Mouse (Mus musculus): ENCODE measurements around the gene Lrrk1. TPM values are rescaled to one million over a fixed set of nuclear protein-coding genes. Genes with fewer than 3 reads are reported as not detected.

Gene Lrrk1
- total and polyA plus RNA-seq, 3 experiments: 5.0 to 16.9 (median 13.6) TPM

DNA sequence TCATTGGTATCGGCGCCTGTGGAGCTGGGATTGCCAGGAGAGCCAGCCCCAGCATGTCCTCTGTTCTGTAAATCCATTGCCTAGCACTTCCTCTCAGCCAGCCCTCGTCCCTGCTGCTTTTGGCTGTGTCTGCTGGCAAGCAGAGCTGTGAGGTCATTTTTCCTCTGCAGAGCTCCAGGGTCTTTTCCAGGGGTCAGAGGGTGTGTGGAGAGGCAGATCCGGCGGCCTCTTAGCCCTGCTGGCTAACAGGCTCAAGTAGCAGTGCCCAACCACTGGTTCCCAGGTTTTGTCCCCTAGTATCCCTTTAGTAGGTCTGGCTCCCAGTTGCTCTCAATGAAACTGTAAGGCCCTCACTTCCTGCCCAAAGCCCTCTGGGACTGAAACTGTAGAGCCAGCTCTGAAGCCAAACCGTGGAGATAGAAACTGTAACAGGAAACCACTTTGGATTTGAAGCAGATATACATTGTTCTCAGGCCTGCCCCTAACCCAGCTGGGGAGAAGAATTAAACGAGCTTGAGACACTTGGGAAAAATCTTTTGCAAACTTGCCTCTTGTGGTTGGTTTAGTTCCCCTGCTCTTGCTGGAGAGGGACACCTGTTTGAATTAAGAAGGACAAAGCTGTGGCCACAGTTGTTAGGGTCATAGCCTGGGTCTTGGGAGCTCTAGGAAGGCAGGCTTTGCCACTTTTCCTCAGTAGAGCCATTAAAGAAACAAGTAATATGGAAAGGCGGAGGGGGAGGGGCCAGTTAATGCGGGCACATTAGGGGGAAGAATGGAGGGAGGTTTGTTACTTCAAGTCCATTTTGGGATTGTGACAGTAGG lies 169.7 kb downstream of the Lrrk1 start:
- Histone ChIP-seq H3K27ac (ENCODE audit: insufficient read depth, low read depth) (no peak overlapping the region), H3K9me3 (replicated peaks; ENCODE audit: low read length) (peaks cover 3% of the 10 kb centered on the region), H3K27me3 (replicated peaks) (no peaks in the 10 kb centered on the region), H3K79me2 (replicated peaks; ENCODE audit: control insufficient read depth, extremely low read depth, insufficient read depth, poor library complexity, severe bottlenecking) (no peaks in the 10 kb centered on the region), H3K4me2 (ENCODE audit: insufficient read depth, low read depth, poor library complexity, severe bottlenecking) (peak overlapping the region; percentile 32), H3K4me1 (ENCODE audit: control insufficient read depth in 1 of 2, insufficient read depth in 2 of 2) (peaks cover 26 to 38% of the 10 kb centered on the region in 2 experiments), H3K36me3 (replicated peaks in 1 of 2; ENCODE audit: control insufficient read depth in 1 of 2, insufficient read depth in 1 of 2, low read length in 1 of 2) (no peaks in the 10 kb centered on the region), H3K9ac (ENCODE audit: insufficient read depth, low read depth) (no peak overlapping the region), H3K4me3 (replicated peaks in 1 of 3; ENCODE audit: low read depth in 2 of 3, low read length in 2 of 3, poor library complexity in 1 of 3) (peak overlapping the region in 1 of 3 experiments; percentile 23)
- dilution Hi-C loops (cut with MboI; ENCODE audit: extremely low pct_ligation_motif_present, extremely low pct_unique_long_range_greater_than_20kb, low sequenced_read_pairs): no loop called here
- peak; percentile 67 for DNase-seq (ENCODE audit: extremely low read depth)
- TF ChIP-seq JUND (conservative IDR thresholded peaks at IDR 0.05; ENCODE audit: low read depth, low read length): no peak
- no peak for TF ChIP-seq ZMIZ1 (IDR thresholded peaks at IDR 0.05; ENCODE audit: low read depth, low read length)
- peak; percentile 39; the same call in 1 of the 2 replicates for TF ChIP-seq IRF4 (IDR thresholded peaks at IDR 0.05; ENCODE audit: low read depth, low read length)
- TF ChIP-seq MYC (IDR thresholded peaks at IDR 0.05; ENCODE audit: low read depth, low read length): no peak
- peak; percentile 32; the same call in 1 of the 2 replicates for TF ChIP-seq TCF12 (IDR thresholded peaks at IDR 0.05; ENCODE audit: low read depth, low read length)
- TF ChIP-seq HCFC1 (IDR thresholded peaks at IDR 0.05; ENCODE audit: low read depth, low read length): no peak
- TF ChIP-seq MXI1 (IDR thresholded peaks at IDR 0.05; ENCODE audit: low read depth, low read length): 0 out of 2 replicates have a peak, but pooled peaks have one; percentile 12
- peak; percentile 74 for TF ChIP-seq ETS1 (conservative IDR thresholded peaks at IDR 0.05; ENCODE audit: low read depth, low read length)
- no peak for TF ChIP-seq POLR2A (IDR thresholded peaks at IDR 0.05; ENCODE audit: low read depth, low read length)
- peak; percentile 31; the same call in 1 of the 2 replicates for TF ChIP-seq MEF2A (IDR thresholded peaks at IDR 0.05; ENCODE audit: borderline replicate concordance, low read depth, low read length)
- in situ Hi-C loops (cut with MboI; ENCODE audit: low pct_ligation_motif_present, low pct_unique_long_range_greater_than_20kb, low sequenced_read_pairs): no loop called here

DNA sequence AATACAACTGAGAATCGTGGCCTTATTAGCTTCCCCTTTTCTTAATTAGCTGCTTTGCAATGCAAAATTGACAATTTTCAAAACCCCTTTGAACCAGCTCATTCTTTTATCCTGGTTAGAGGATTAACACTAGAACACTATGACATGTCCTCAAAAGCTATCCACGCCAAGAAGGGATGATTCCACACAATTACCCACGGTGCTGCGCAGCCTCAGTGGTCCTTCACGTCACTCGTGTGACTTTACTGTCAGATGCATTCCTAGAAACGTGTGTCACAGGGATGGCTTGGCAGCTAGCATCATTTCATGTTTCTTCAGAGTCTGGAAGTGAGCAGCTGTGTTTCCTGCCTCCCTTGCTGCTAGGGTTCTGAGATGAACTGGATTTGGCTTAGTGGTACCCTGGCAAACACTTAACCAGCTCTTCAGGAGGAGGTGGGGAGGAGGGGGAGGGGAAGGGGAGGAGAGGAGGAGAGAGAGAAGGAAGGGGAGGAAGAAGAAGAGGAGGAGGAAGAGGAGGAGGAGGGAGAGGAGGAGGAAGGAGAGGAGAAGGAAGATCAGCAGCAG lies 170.5 kb downstream of the Lrrk1 start:
- H3K9me3 ChIP-seq (replicated peaks; ENCODE audit: low read length): peaks cover 3% of the 10 kb centered on the region
- in situ Hi-C loops (cut with MboI; ENCODE audit: low pct_ligation_motif_present, low pct_unique_long_range_greater_than_20kb, low sequenced_read_pairs) (no loop called here), dilution Hi-C loops (cut with MboI; ENCODE audit: extremely low pct_ligation_motif_present, extremely low pct_unique_long_range_greater_than_20kb, low sequenced_read_pairs) (no loop called here)
- DNase-seq (ENCODE audit: extremely low read depth): no peak
- no peaks in the 10 kb centered on the region for H3K36me3 ChIP-seq (replicated peaks in 1 of 2; ENCODE audit: control insufficient read depth in 1 of 2, insufficient read depth in 1 of 2, low read length in 1 of 2)
- TF ChIP-seq KAT2A (IDR thresholded peaks at IDR 0.05; ENCODE audit: insufficient replicate concordance, low read length) (no peak), ZC3H11A (IDR thresholded peaks at IDR 0.05; ENCODE audit: low read depth, low read length) (no peak), BHLHE40 (IDR thresholded peaks at IDR 0.05; ENCODE audit: low read depth, low read length) (no peak), ELF1 (IDR thresholded peaks at IDR 0.05; ENCODE audit: low read depth, low read length) (no peak), CTCF (conservative IDR thresholded peaks at IDR 0.05 in 1 of 2, IDR thresholded peaks at IDR 0.05 in 1 of 2; ENCODE audit: low read depth in 2 of 2, low read length in 2 of 2) (no peak), TCF12 (IDR thresholded peaks at IDR 0.05; ENCODE audit: low read depth, low read length) (no peak), JUND (conservative IDR thresholded peaks at IDR 0.05; ENCODE audit: low read depth, low read length) (no peak), EP300 (IDR thresholded peaks at IDR 0.05; ENCODE audit: low read length) (no peak), HCFC1 (IDR thresholded peaks at IDR 0.05; ENCODE audit: low read depth, low read length) (no peak), USF2 (conservative IDR thresholded peaks at IDR 0.05; ENCODE audit: low read depth, low read length) (no peak), ZKSCAN1 (IDR thresholded peaks at IDR 0.05; ENCODE audit: borderline replicate concordance, low read depth, low read length) (no peak), CHD2 (IDR thresholded peaks at IDR 0.05; ENCODE audit: low read length) (no peak), MEF2A (IDR thresholded peaks at IDR 0.05; ENCODE audit: borderline replicate concordance, low read depth, low read length) (no peak), POLR2A (IDR thresholded peaks at IDR 0.05; ENCODE audit: low read depth, low read length) (no peak), IRF4 (IDR thresholded peaks at IDR 0.05; ENCODE audit: low read depth, low read length) (no peak), NRF1 (IDR thresholded peaks at IDR 0.05; ENCODE audit: low read depth, low read length) (no peak)
- H3K4me1 ChIP-seq (ENCODE audit: control insufficient read depth in 1 of 2, insufficient read depth in 2 of 2): peaks cover 26 to 38% of the 10 kb centered on the region in 2 experiments
- H3K9ac ChIP-seq (ENCODE audit: insufficient read depth, low read depth): no peak overlapping the region
- H3K79me2 ChIP-seq (replicated peaks; ENCODE audit: control insufficient read depth, extremely low read depth, insufficient read depth, poor library complexity, severe bottlenecking): no peaks in the 10 kb centered on the region
- no peak overlapping the region for H3K4me3 ChIP-seq (replicated peaks in 1 of 3; ENCODE audit: low read depth in 2 of 3, low read length in 2 of 3, poor library complexity in 1 of 3)
- H3K27ac ChIP-seq (ENCODE audit: insufficient read depth, low read depth): no peak overlapping the region
- no peaks in the 10 kb centered on the region for H3K27me3 ChIP-seq (replicated peaks)
- H3K4me2 ChIP-seq (ENCODE audit: insufficient read depth, low read depth, poor library complexity, severe bottlenecking): peak overlapping the region; percentile 32

Measured in CH12.LX (cell line).